Mouse (Mus musculus) MEL (cell line): Measurements from ENCODE around the gene Adgrg1. TPM values are rescaled to one million over a fixed set of nuclear protein-coding genes. Genes with fewer than 3 reads are reported as not detected.

Source experiments
- DNase-seq: peaks from one replicate; pipeline ENCODE4 v3.0.0; 2011; ENCODE audit warnings: low read depth, low spot score
- H3K27ac ChIP-seq: 2 replicates; pipeline ENCODE4 v1.5.1; 2012; ENCODE audit warnings: low read depth, mild to moderate bottlenecking, control low read depth, low read length, moderate library complexity; ENCODE audit not compliant: control insufficient read depth
- H3K27me3 ChIP-seq, 2 experiments: fragments of 150-350 bp in 1 of 2; sonication (generic) in 1 of 2; 2 replicates each; pipeline ENCODE4 v1.6.1; 2012; ENCODE audit warnings: low read length in 2 of 2, mild to moderate bottlenecking in 2 of 2, improper control_type of control experiment in 1 of 2, moderate library complexity in 1 of 2; ENCODE audit not compliant: insufficient read depth in 2 of 2, control insufficient read depth in 1 of 2
- H3K36me3 ChIP-seq, 2 experiments: 2 replicates each; pipeline ENCODE4 v1.6.1; 2012 to 2014; ENCODE audit warnings: low read length in 2 of 2, improper control_type of control experiment in 1 of 2, inconsistent platforms in 1 of 2, mild to moderate bottlenecking in 1 of 2; ENCODE audit not compliant: insufficient read depth in 2 of 2, control insufficient read depth in 1 of 2
- H3K4me1 ChIP-seq, 2 experiments: fragments of 150-350 bp in 1 of 2; sonication (generic) in 1 of 2; 2 replicates each; pipeline ENCODE4 v1.6.1; 2012; ENCODE audit warnings: low read length in 2 of 2, improper control_type of control experiment in 1 of 2, mild to moderate bottlenecking in 1 of 2; ENCODE audit not compliant: insufficient read depth in 2 of 2, control insufficient read depth in 1 of 2
- H3K4me3 ChIP-seq, 2 experiments: fragments of 150-350 bp in 1 of 2; sonication (generic) in 1 of 2; 2 replicates each; pipeline ENCODE4 v1.5.1; 2012; ENCODE audit warnings: low read depth in 2 of 2, low read length in 2 of 2, mild to moderate bottlenecking in 2 of 2, moderate library complexity in 2 of 2, control low read depth in 1 of 2, improper control_type of control experiment in 1 of 2; ENCODE audit not compliant: control insufficient read depth in 1 of 2, insufficient read depth in 1 of 2
- H3K79me2 ChIP-seq: 2 replicates; pipeline ENCODE4 v1.6.1; 2012; ENCODE audit warnings: mild to moderate bottlenecking, low read length, moderate library complexity; ENCODE audit not compliant: control insufficient read depth, poor library complexity, insufficient read depth
- H3K9ac ChIP-seq: 2 replicates; pipeline ENCODE4 v1.6.1; 2012; ENCODE audit warnings: low read depth, mild to moderate bottlenecking, control low read depth, low read length, moderate library complexity; ENCODE audit not compliant: control insufficient read depth, poor library complexity, severe bottlenecking
- H3K9me3 ChIP-seq: fragments of 150-350 bp; sonication (generic); replicated peaks from 2 replicates; pipeline ENCODE4 v1.6.1; 2012; ENCODE audit warnings: mild to moderate bottlenecking, low read length, improper control_type of control experiment, moderate library complexity; ENCODE audit not compliant: insufficient read depth
- CHD1 ChIP-seq: IDR thresholded peaks from 2 replicates; pipeline ENCODE4 v1.6.1; 2012; ENCODE audit warnings: low read depth, mild to moderate bottlenecking, inconsistent platforms, low read length, improper control_type of control experiment
- CTCF ChIP-seq, 3 experiments: IDR thresholded peaks in 2 of 3; conservative IDR thresholded peaks in 1 of 3; 2 replicates each; pipeline ENCODE4 v1.5.1; 2011 to 2012; ENCODE audit warnings: low read length in 3 of 3, low read depth in 2 of 3, mild to moderate bottlenecking in 2 of 3, improper control_type of control experiment in 1 of 3, inconsistent platforms in 1 of 3, mixed read lengths in 1 of 3, moderate library complexity in 1 of 3; ENCODE audit not compliant: control insufficient read depth in 1 of 3, insufficient read depth in 1 of 3, poor library complexity in 1 of 3, severe bottlenecking in 1 of 3
- E2F4 ChIP-seq: IDR thresholded peaks from 2 replicates; pipeline ENCODE4 v1.6.1; 2011; ENCODE audit warnings: low read depth, low read length, improper control_type of control experiment, borderline replicate concordance
- ELF1 ChIP-seq: IDR thresholded peaks from 2 replicates; pipeline ENCODE4 v1.6.1; 2014; ENCODE audit warnings: low read depth, mild to moderate bottlenecking, inconsistent platforms, low read length, improper control_type of control experiment, moderate library complexity
- EP300 ChIP-seq, 2 experiments: IDR thresholded peaks; 2 replicates each; pipeline ENCODE4 v1.6.1; 2011; ENCODE audit warnings: improper control_type of control experiment in 2 of 2, low read length in 2 of 2, low read depth in 1 of 2, mild to moderate bottlenecking in 1 of 2
- HCFC1 ChIP-seq: IDR thresholded peaks from 2 replicates; pipeline ENCODE4 v1.6.1; 2012; ENCODE audit warnings: low read depth, mild to moderate bottlenecking, inconsistent platforms, low read length, improper control_type of control experiment, moderate library complexity
- KAT2A ChIP-seq: conservative IDR thresholded peaks from 2 replicates; pipeline ENCODE4 v1.6.1; 2012; ENCODE audit warnings: low read depth, low read length, improper control_type of control experiment, inconsistent platforms
- MAFK ChIP-seq: IDR thresholded peaks from 2 replicates; pipeline ENCODE4 v1.6.1; 2011; ENCODE audit warnings: low read depth, mild to moderate bottlenecking, low read length, improper control_type of control experiment, borderline replicate concordance
- MAX ChIP-seq: IDR thresholded peaks from 2 replicates; pipeline ENCODE4 v1.6.1; 2011; ENCODE audit warnings: low read length, improper control_type of control experiment
- MAZ ChIP-seq: IDR thresholded peaks from 2 replicates; pipeline ENCODE4 v1.6.1; 2012; ENCODE audit warnings: low read depth, mild to moderate bottlenecking, inconsistent platforms, low read length, improper control_type of control experiment
- MYB ChIP-seq: IDR thresholded peaks from 2 replicates; pipeline ENCODE4 v1.6.1; 2011; ENCODE audit warnings: mild to moderate bottlenecking, low read depth, low read length, improper control_type of control experiment
- MYC ChIP-seq: IDR thresholded peaks from 2 replicates; pipeline ENCODE4 v1.6.1; 2011; ENCODE audit warnings: low read depth, mild to moderate bottlenecking, low read length, improper control_type of control experiment, moderate library complexity
- NELFE ChIP-seq: IDR thresholded peaks from 2 replicates; pipeline ENCODE4 v1.6.1; 2011; ENCODE audit warnings: low read depth, low read length, improper control_type of control experiment
- NRF1 ChIP-seq: IDR thresholded peaks from 2 replicates; pipeline ENCODE4 v1.6.1; 2014; ENCODE audit warnings: low read depth, mild to moderate bottlenecking, inconsistent platforms, low read length, improper control_type of control experiment, moderate library complexity; ENCODE audit not compliant: poor library complexity, insufficient read depth, severe bottlenecking
- POLR2A ChIP-seq, 2 experiments: IDR thresholded peaks; 2 replicates each; pipeline ENCODE4 v1.6.1; 2011 to 2012; ENCODE audit warnings: low read length in 2 of 2, mild to moderate bottlenecking in 2 of 2, control low read depth in 1 of 2, improper control_type of control experiment in 1 of 2, low read depth in 1 of 2, moderate library complexity in 1 of 2; ENCODE audit not compliant: control insufficient read depth in 1 of 2, insufficient read depth in 1 of 2, poor library complexity in 1 of 2
- POLR2AphosphoS2 ChIP-seq: IDR thresholded peaks from 2 replicates; pipeline ENCODE4 v1.6.1; 2011; ENCODE audit warnings: low read length, improper control_type of control experiment
- RAD21 ChIP-seq: IDR thresholded peaks from 2 replicates; pipeline ENCODE4 v1.6.1; 2011; ENCODE audit warnings: mild to moderate bottlenecking, low read depth, low read length, improper control_type of control experiment
- SIN3A ChIP-seq: IDR thresholded peaks from 2 replicates; pipeline ENCODE4 v1.6.1; 2012; ENCODE audit warnings: low read length, improper control_type of control experiment, inconsistent platforms
- TAL1 ChIP-seq: IDR thresholded peaks from 2 replicates; pipeline ENCODE4 v1.6.1; 2012; ENCODE audit warnings: mild to moderate bottlenecking, inconsistent platforms, low read length, moderate library complexity, mixed read lengths
- TCF12 ChIP-seq: IDR thresholded peaks from 2 replicates; pipeline ENCODE4 v1.6.1; 2014; ENCODE audit warnings: low read depth, mild to moderate bottlenecking, inconsistent platforms, low read length, improper control_type of control experiment, moderate library complexity
- UBTF ChIP-seq: IDR thresholded peaks from 2 replicates; pipeline ENCODE4 v1.6.1; 2012; ENCODE audit warnings: low read depth, mild to moderate bottlenecking, inconsistent platforms, low read length, improper control_type of control experiment, moderate library complexity, borderline replicate concordance; ENCODE audit not compliant: insufficient read depth
- USF1 ChIP-seq: IDR thresholded peaks from 2 replicates; pipeline ENCODE4 v1.6.1; 2014; ENCODE audit warnings: low read depth, mild to moderate bottlenecking, inconsistent platforms, low read length, improper control_type of control experiment, moderate library complexity
- ZKSCAN1 ChIP-seq: IDR thresholded peaks from 2 replicates; pipeline ENCODE4 v1.6.1; 2012; ENCODE audit warnings: low read depth, mild to moderate bottlenecking, inconsistent platforms, low read length, improper control_type of control experiment, moderate library complexity
- ZMIZ1 ChIP-seq: IDR thresholded peaks from 2 replicates; pipeline ENCODE4 v1.6.1; 2012; ENCODE audit warnings: low read depth, mild to moderate bottlenecking, inconsistent platforms, low read length, improper control_type of control experiment, moderate library complexity
- ZNF384 ChIP-seq: IDR thresholded peaks from 2 replicates; pipeline ENCODE4 v1.6.1; 2012; ENCODE audit warnings: low read depth, mild to moderate bottlenecking, inconsistent platforms, low read length, improper control_type of control experiment
- polyA plus RNA-seq, 2 experiments: library from polyadenylated mRNA; stranded (reverse) in 1 of 2; unstranded in 1 of 2; fragments of >175 nt in 1 of 2; fragments of >200 nt in 1 of 2; gene quantifications; 2 replicates each; pipeline versions ENCODE4 v1.2.1 to v1.2.4; 2012; ENCODE audit warnings: low replicate concordance in 2 of 2, low read depth in 1 of 2; ENCODE audit not compliant: insufficient read length in 2 of 2, insufficient read depth in 1 of 2, missing spikeins in 1 of 2
- total RNA-seq: library from RNA; depleted of rRNA; stranded (reverse); fragments of 300-350 nt; gene quantifications from 2 replicates; pipeline ENCODE4 v1.2.3, GENCODE M21; 2012

The Adgrg1 gene
- total and polyA plus RNA-seq, 3 experiments: 4.2 to 33.2 TPM; not detected in 1

DNA sequence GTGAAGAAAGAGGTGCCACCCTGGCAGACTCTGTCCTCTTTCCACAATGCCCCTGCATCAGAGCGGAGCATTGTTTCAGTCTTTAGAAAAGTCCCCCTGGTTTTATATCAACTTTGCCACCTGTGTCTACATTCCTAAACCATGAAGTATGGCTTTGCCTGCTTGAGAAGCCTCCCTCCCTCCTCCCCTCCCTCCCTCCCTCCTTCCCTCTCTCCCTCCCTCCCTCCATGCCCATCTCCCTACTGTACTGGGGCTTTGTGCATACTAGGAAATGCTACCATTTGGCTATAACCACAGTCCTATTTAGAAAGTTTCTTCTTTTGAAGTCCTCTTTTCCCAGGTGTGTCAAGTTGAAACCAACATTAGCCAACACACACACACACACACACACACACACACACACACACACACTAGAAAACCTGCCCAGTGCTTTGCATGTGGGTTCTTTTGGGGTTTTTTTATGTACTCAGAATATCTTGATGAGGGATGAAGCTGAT, 18.4 kb upstream of the Adgrg1 start:
- Histone ChIP-seq H3K27ac (peak overlapping the region; percentile 53), H3K79me2 (no peaks in the 10 kb centered on the region), H3K4me1 (peaks cover 0 to 18% of the 10 kb centered on the region in 2 experiments; a peak in 3 of 4 replicates), H3K9ac (no peak overlapping the region), H3K27me3 (no peaks in the 10 kb centered on the region), H3K9me3 (no peaks in the 10 kb centered on the region), H3K4me3 (no peak overlapping the region), H3K36me3 (peaks cover 0 to 4% of the 10 kb centered on the region in 2 experiments; a peak in 2 of 4 replicates)
- no peak for DNase-seq
- TF ChIP-seq CHD1: no peak
- no peak for TF ChIP-seq UBTF
- no peak for TF ChIP-seq ELF1
- TF ChIP-seq NELFE: no peak
- no peak for TF ChIP-seq CTCF (IDR thresholded peaks at IDR 0.05 in 2 of 3, conservative IDR thresholded peaks at IDR 0.05 in 1 of 3; ENCODE audit: control insufficient read depth in 1 of 3, insufficient read depth in 1 of 3, low read depth in 2 of 3, low read length in 3 of 3, poor library complexity in 1 of 3, severe bottlenecking in 1 of 3)
- no peak for TF ChIP-seq TCF12
- no peak for TF ChIP-seq USF1

DNA sequence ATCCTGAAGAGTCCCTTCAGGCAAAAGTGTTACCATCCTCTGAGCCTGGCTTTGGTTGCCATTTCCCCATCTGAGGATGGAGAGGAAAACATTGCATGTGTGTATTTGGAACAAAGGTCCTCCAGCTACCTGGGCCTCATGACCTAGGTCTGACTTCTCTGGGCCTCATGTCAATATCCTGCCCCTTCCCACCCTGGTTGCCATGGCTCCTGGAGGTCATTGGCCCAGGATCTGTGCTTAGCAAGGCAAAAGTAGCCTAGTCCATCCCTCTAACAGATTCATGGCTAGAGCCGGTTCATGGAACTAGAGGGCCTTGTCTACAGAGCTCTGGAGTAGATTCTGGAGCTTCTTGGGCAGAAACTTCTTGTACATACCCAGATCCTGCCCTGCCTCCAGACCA, 12.3 kb upstream of the Adgrg1 start:
- H3K27me3 ChIP-seq: no peaks in the 10 kb centered on the region
- H3K36me3 ChIP-seq: peaks cover 0 to 21% of the 10 kb centered on the region in 2 experiments; a peak in 2 of 4 replicates
- H3K79me2 ChIP-seq: no peaks in the 10 kb centered on the region
- H3K9ac ChIP-seq: no peak overlapping the region
- H3K9me3 ChIP-seq: no peaks in the 10 kb centered on the region
- H3K4me1 ChIP-seq: peaks cover 0 to 18% of the 10 kb centered on the region in 2 experiments
- no peak overlapping the region for H3K27ac ChIP-seq
- DNase-seq: no peak
- TF ChIP-seq NRF1 (no peak), KAT2A (no peak), MAFK (no peak), RAD21 (no peak), ZMIZ1 (no peak), ELF1 (no peak), ZNF384 (no peak)
- no peak overlapping the region for H3K4me3 ChIP-seq

DNA sequence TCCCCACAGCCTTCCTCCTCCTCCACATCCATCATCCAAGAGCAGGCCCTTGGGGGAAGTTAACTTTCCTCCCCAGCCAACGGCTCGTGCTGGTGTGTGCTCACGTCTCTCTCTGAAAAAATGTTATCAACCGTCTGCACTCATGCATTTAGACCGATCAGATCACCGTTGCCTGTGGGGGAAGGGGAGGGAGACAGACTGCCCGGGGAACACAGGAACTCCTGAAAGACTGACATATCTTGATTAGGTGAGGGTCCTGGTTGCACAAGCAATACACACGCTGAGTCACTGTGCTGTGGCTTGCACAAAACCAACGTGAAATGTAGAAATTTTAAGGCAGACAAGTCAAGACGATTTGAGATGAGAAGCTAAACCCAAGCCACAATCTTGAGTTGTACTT, 9.7 kb upstream of the Adgrg1 start:
- Histone ChIP-seq H3K4me3 (no peak overlapping the region), H3K36me3 (peaks cover 0 to 32% of the 10 kb centered on the region in 2 experiments; a peak in 2 of 4 replicates), H3K9me3 (no peaks in the 10 kb centered on the region), H3K27ac (peak overlapping the region; percentile 99), H3K79me2 (no peaks in the 10 kb centered on the region), H3K27me3 (no peaks in the 10 kb centered on the region), H3K4me1 (peaks cover 4 to 30% of the 10 kb centered on the region in 2 experiments), H3K9ac (peak overlapping the region; percentile 46)
- peak; percentile 95 for DNase-seq
- TF ChIP-seq NELFE (peak; percentile 43), MYC (no peak; the same call in 1 of the 2 replicates), USF1 (no peak), MAX (peak; percentile 65; the same call in 1 of the 2 replicates), SIN3A (peak; percentile 91), TAL1 (peak; percentile 90), POLR2A (IDR thresholded peaks at IDR 0.05; ENCODE audit: control insufficient read depth in 1 of 2, insufficient read depth in 1 of 2, low read depth in 1 of 2, low read length in 2 of 2, poor library complexity in 1 of 2) (peak in 1 of 2 experiments; percentile 52; a peak in 1 of 4 replicates), POLR2AphosphoS2 (0 out of 2 replicates have a peak, but pooled peaks have one; percentile 50), MYB (peak; percentile 95), HCFC1 (peak; percentile 48; the same call in 1 of the 2 replicates), CTCF (IDR thresholded peaks at IDR 0.05 in 2 of 3, conservative IDR thresholded peaks at IDR 0.05 in 1 of 3; ENCODE audit: control insufficient read depth in 1 of 3, insufficient read depth in 1 of 3, low read depth in 2 of 3, low read length in 3 of 3, poor library complexity in 1 of 3, severe bottlenecking in 1 of 3) (no peak), EP300 (IDR thresholded peaks at IDR 0.05; ENCODE audit: low read depth in 1 of 2, low read length in 2 of 2) (peak; percentile 98 to 100), E2F4 (no peak), ZKSCAN1 (0 out of 2 replicates have a peak, but pooled peaks have one; percentile 26), MAZ (peak; percentile 88; the same call in 1 of the 2 replicates), ZNF384 (peak; percentile 91)
